Mouse (Mus musculus) midbrain, embryonic 15.5 days (tissue): ENCODE measurements around the gene B4galnt2. TPM values are rescaled to one million over a fixed set of nuclear protein-coding genes. Genes with fewer than 3 reads are reported as not detected.

ENCODE experiments used
- ATAC-seq: fragments of 200-750 bp; cut with Nextera tagmentation; replicated peaks from 2 replicates; pipeline ENCODE4 v1.8.0; 2017; ENCODE audit warnings: moderate TSS enrichment
- H3K27ac ChIP-seq: fragments of 300-500 bp; sonication (generic); 2 replicates; pipeline ENCODE4 v1.5.1; 2015; ENCODE audit warnings: mild to moderate bottlenecking, inconsistent platforms
- H3K27me3 ChIP-seq: fragments of 300-500 bp; sonication (generic); replicated peaks from 2 replicates; pipeline ENCODE4 v1.6.1; 2015; ENCODE audit warnings: inconsistent platforms
- H3K36me3 ChIP-seq: fragments of 300-500 bp; sonication (generic); replicated peaks from 2 replicates; pipeline ENCODE4 v1.6.1; 2015; ENCODE audit warnings: inconsistent platforms
- H3K4me1 ChIP-seq: fragments of 300-500 bp; sonication (generic); 2 replicates; pipeline ENCODE4 v1.6.1; 2015; ENCODE audit warnings: inconsistent platforms
- H3K4me2 ChIP-seq: fragments of 300-500 bp; sonication (generic); 2 replicates; pipeline ENCODE4 v1.6.1; 2015; ENCODE audit warnings: inconsistent platforms, mild to moderate bottlenecking, moderate library complexity
- H3K4me3 ChIP-seq: fragments of 300-500 bp; sonication (generic); 2 replicates; pipeline ENCODE4 v1.5.1; 2015; ENCODE audit warnings: mild to moderate bottlenecking, inconsistent platforms
- H3K9ac ChIP-seq: fragments of 300-500 bp; sonication (generic); 2 replicates; pipeline ENCODE4 v1.6.1; 2015; ENCODE audit warnings: mild to moderate bottlenecking, inconsistent platforms
- H3K9me3 ChIP-seq: fragments of 300-500 bp; sonication (generic); 2 replicates; pipeline ENCODE4 v1.6.1; 2016; ENCODE audit warnings: inconsistent platforms
- WGBS: fragments of 180-500 bp; shearing (Covaris S2); methylation state at CpG from one replicate; pipeline ENCODE4 v1.1.7; 2015; ENCODE audit warnings: mixed read lengths; 5-methylcytosine and 5-hydroxymethylcytosine counted together
- polyA plus RNA-seq: library from polyadenylated mRNA; unstranded; fragments of >200 nt; fragmentation: Nextera tagmentation; extraction: Ambion mirVana; gene quantifications from 2 replicates; pipeline ENCODE4 v1.2.1, GENCODE M21; 2015

B4galnt2 gene
- polyA plus RNA-seq, 1 experiment from 2014 or later: not detected

DNA sequence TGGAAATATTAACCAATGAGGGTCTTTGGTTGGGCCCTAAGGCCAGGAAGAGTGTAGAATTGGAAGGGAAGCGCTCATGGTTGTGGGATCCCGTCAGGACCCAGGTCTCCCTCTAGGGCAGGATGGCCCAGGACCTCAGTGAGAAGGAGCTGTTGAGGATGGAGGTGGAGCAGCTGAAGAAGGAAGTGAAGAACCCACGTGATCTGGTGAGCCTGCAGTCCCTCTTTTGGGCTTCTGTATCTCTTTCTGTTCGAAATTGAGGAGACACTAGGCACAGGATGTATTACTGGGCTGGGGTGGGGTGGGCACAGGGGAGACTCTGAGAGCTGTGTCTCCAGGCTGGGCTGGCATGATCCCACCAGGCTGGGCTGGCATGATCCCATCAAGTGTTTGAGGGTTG lies 69.8 kb downstream of the B4galnt2 start:
- Histone ChIP-seq H3K4me3 (no peak overlapping the region), H3K9ac (no peak overlapping the region), H3K27me3 (0 out of 2 replicates have a peak, but pooled peaks cover 3% of the 10 kb centered on the region), H3K36me3 (no peaks in the 10 kb centered on the region), H3K4me1 (no peaks in the 10 kb centered on the region), H3K27ac (no peak overlapping the region), H3K9me3 (no peaks in the 10 kb centered on the region), H3K4me2 (no peak overlapping the region)
- 76% methylated on average over 4 of the region's 4 CpGs for WGBS
- ATAC-seq: no peak

GRCm38 (mm10) chr11:95843421-95843950 lies 71.2 kb downstream of the B4galnt2 start:
- Histone ChIP-seq H3K27me3 (0 out of 2 replicates have a peak, but pooled peaks cover 3% of the 10 kb centered on the region), H3K4me3 (no peak overlapping the region), H3K4me1 (no peaks in the 10 kb centered on the region), H3K9me3 (no peaks in the 10 kb centered on the region), H3K4me2 (no peak overlapping the region), H3K36me3 (no peaks in the 10 kb centered on the region), H3K27ac (no peak overlapping the region), H3K9ac (no peak overlapping the region)
- WGBS: 66% methylated on average over 6 of the region's 6 CpGs
- ATAC-seq: no peak

GRCm38 (mm10) chr11:95842953-95843352 lies 71.7 kb downstream of the B4galnt2 start:
- Histone ChIP-seq H3K4me2 (no peak overlapping the region), H3K9me3 (no peaks in the 10 kb centered on the region), H3K36me3 (no peaks in the 10 kb centered on the region), H3K4me3 (no peak overlapping the region), H3K9ac (no peak overlapping the region), H3K27ac (no peak overlapping the region), H3K27me3 (0 out of 2 replicates have a peak, but pooled peaks cover 3% of the 10 kb centered on the region), H3K4me1 (no peaks in the 10 kb centered on the region)
- WGBS: 84% methylated on average over 5 of the region's 5 CpGs
- no peak for ATAC-seq

DNA sequence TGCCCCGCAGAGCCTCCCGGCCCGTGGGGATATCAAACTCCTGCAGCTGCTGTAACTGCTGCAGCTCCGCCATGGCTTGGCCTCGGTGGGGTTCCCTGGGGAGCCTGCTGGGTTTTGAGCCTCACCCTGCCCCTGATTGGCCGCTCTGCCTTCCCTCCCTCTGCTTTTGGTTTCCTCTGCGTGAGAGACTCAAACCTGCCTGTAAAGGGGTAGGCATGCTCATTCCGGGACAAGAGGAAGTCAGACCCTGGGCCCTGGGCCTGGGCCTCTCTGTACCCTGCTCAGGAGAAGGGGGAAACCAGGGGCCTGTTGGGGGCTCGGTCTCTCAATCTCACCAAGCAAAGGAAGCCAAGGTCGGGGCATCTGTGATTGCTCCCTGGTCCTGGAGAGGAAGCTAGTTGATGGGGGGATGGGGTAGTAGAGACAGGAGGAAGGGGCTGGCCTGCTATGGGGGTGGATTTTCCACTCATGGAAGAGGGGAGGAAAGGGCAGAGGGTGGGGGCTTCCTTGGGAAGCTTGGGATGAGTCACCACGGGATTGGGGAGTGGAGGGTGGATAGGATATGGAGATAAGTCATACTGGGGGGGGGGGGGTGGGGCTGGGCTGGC lies 72.5 kb downstream of the B4galnt2 start, which contains the start of gene Abi3:
TSS of gene Abi3 (minus strand) at position 403 of the 608 bp plus-strand sequence.
- no peak within 1 kb of the TSS for H3K9ac ChIP-seq
- ATAC-seq: no peak
- 9% methylated on average over 11 of the region's 11 CpGs for WGBS
- peaks cover 3% of the 10 kb centered on the region; the same call in 1 of the 2 replicates for H3K27me3 ChIP-seq
- no peak within 1 kb of the TSS for H3K4me2 ChIP-seq
- H3K9me3 ChIP-seq: no peaks in the 10 kb centered on the region
- no peaks in the 10 kb centered on the region for H3K4me1 ChIP-seq
- no peaks in the 10 kb centered on the region for H3K36me3 ChIP-seq
- no peak within 1 kb of the TSS for H3K4me3 ChIP-seq
- H3K27ac ChIP-seq: no peak within 1 kb of the TSS

- no peak overlapping the region for H3K9ac ChIP-seq
Measured at GRCm38 (mm10) chr11:95841498-95841830, 73.2 kb downstream of the B4galnt2 start.

GRCm38 (mm10) chr11:95840694-95841497 lies 73.8 kb downstream of the B4galnt2 start:
- ATAC-seq: no peak
- no peak overlapping the region for H3K9ac ChIP-seq

More at GRCm38 (mm10) chr11:95841498-95841830, 73.2 kb downstream of the B4galnt2 start:
- Histone ChIP-seq H3K4me3 (no peak overlapping the region), H3K4me1 (no peaks in the 10 kb centered on the region), H3K4me2 (no peak overlapping the region), H3K27me3 (peaks cover 4% of the 10 kb centered on the region; the same call in 1 of the 2 replicates), H3K36me3 (no peaks in the 10 kb centered on the region), H3K27ac (no peak overlapping the region), H3K9me3 (no peaks in the 10 kb centered on the region)
- ATAC-seq: no peak
- 64% methylated on average over 10 of the region's 10 CpGs for WGBS

GRCm38 (mm10) chr11:95838999-95839868 lies 75.5 kb downstream of the B4galnt2 start:
- peaks cover 2% of the 10 kb centered on the region; the same call in 1 of the 2 replicates for H3K4me1 ChIP-seq
- peaks cover 26% of the 10 kb centered on the region for H3K27me3 ChIP-seq
- no peak overlapping the region for H3K4me3 ChIP-seq
- H3K36me3 ChIP-seq: no peaks in the 10 kb centered on the region
- no peak for ATAC-seq
- H3K9ac ChIP-seq: no peak overlapping the region
- H3K4me2 ChIP-seq: no peak overlapping the region
- H3K9me3 ChIP-seq: no peaks in the 10 kb centered on the region
- 76% methylated on average over 8 of the region's 8 CpGs for WGBS
- H3K27ac ChIP-seq: no peak overlapping the region

More at GRCm38 (mm10) chr11:95840694-95841497, 73.8 kb downstream of the B4galnt2 start:
- Histone ChIP-seq H3K4me2 (no peak overlapping the region), H3K36me3 (no peaks in the 10 kb centered on the region), H3K27me3 (peaks cover 9% of the 10 kb centered on the region; the same call in 1 of the 2 replicates), H3K4me1 (no peaks in the 10 kb centered on the region), H3K9me3 (no peaks in the 10 kb centered on the region), H3K27ac (no peak overlapping the region), H3K4me3 (no peak overlapping the region)
- WGBS: 78% methylated on average over 5 of the region's 5 CpGs

DNA sequence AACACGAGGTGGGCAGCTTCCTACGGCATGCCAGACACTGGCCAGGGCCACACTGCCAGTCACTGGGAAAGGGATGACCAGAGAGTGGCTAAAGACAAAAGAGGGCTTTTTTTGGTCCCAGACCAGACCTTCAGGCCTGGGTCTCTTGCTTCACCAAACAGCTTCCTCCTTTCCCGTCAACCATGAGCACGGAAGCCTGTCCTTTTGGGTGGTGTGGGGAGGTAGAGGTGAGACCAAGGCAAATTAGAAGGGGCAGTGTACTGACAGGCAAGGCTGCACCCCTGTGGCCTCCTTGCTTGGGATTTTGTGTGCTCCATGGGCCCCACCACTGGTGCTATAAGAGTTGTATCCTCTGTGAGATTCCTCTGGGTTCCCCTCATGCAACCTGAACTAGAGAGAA lies 76.1 kb downstream of the B4galnt2 start:
- Histone ChIP-seq H3K4me3 (no peak overlapping the region), H3K9me3 (no peaks in the 10 kb centered on the region), H3K4me2 (no peak overlapping the region), H3K9ac (no peak overlapping the region), H3K4me1 (peaks cover 9% of the 10 kb centered on the region), H3K27me3 (peaks cover 32% of the 10 kb centered on the region), H3K36me3 (no peaks in the 10 kb centered on the region), H3K27ac (no peak overlapping the region)
- WGBS: 81% methylated on average over 4 of the region's 4 CpGs
- ATAC-seq: no peak

DNA sequence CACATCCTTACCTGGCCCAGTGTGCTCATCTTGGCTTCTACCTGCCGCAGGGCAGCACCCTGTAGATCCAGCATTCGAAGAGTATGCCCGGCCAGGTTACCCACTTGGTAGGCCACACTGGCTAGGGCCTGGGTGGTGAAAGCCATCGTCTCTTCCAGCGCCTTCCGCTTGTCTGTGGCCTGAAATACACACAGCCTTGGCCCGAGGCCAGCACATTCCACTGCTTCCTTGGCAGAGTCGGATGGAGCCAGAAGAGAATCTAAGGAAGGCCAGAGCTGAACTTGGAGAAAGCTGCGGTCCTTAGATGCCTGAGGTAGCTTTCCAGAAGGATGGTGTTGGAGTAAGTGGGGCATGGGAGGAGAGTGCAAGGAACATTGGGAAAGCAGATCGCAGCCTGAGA lies 77.6 kb downstream of the B4galnt2 start, which contains the start of gene Gngt2:
TSS of gene Gngt2 (plus strand) at position 158 of the 400 bp plus-strand sequence.
- Histone ChIP-seq H3K4me1 (peaks cover 14% of the 10 kb centered on the region), H3K4me2 (no peak within 1 kb of the TSS), H3K36me3 (no peaks in the 10 kb centered on the region), H3K9me3 (no peaks in the 10 kb centered on the region), H3K27ac (no peak within 1 kb of the TSS), H3K27me3 (peaks cover 45% of the 10 kb centered on the region), H3K4me3 (no peak within 1 kb of the TSS), H3K9ac (no peak within 1 kb of the TSS)
- WGBS: 77% methylated on average over 10 of the region's 10 CpGs
- no peak for ATAC-seq

DNA sequence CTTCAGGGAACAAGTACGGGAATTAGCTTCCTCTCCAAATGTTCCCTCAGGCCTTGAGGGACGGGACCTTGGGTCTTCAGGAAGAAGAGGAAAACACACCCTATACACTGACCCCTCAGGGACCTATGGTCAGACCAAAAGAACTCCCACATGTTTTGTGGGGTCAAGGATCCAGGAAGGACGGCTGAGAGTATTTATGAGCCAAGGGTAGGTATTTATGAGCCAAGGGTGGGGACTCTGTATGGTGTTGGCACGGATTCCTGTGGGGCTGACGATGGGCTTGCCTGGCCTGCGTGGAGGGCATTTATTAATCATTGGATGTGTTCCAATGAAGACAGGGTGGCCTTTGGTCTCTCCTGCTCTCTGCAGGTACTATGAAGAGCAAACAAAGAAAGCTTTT lies 78.3 kb downstream of the B4galnt2 start:
- no peaks in the 10 kb centered on the region for H3K9me3 ChIP-seq
- H3K4me3 ChIP-seq: no peak overlapping the region
- H3K4me2 ChIP-seq: no peak overlapping the region
- peaks cover 50% of the 10 kb centered on the region for H3K27me3 ChIP-seq
- ATAC-seq: no peak
- H3K36me3 ChIP-seq: no peaks in the 10 kb centered on the region
- H3K4me1 ChIP-seq: peaks cover 15% of the 10 kb centered on the region
- H3K9ac ChIP-seq: no peak overlapping the region
- no peak overlapping the region for H3K27ac ChIP-seq
- 69% methylated on average over 6 of the region's 6 CpGs for whole genome bisulfite sequencing

DNA sequence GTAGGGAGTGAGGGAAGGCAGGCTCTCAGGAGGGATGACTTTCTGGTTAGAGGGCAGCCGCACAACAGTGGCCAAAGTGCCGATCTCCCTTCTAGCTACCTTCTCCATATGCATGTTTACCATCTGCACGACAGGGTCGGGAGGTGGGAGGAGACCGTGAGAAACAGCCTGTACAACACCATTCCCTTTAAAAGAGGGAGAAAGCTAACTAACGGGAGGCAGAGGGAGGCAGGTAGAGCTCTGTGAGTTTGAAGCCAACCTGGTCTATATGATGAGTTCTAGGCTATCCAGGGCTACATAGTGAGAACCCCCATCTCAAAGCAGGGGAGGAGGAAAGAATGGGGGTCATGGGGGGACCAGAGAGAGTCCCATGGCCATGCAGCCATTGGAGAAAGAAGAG lies 78.9 kb downstream of the B4galnt2 start:
- peaks cover 21% of the 10 kb centered on the region for H3K4me1 ChIP-seq
- no peak overlapping the region for H3K4me2 ChIP-seq
- no peak for ATAC-seq
- no peak overlapping the region for H3K4me3 ChIP-seq
- H3K27ac ChIP-seq: no peak overlapping the region
- no peaks in the 10 kb centered on the region for H3K9me3 ChIP-seq
- WGBS: 48% methylated on average over 6 of the region's 6 CpGs
- H3K27me3 ChIP-seq: peaks cover 56% of the 10 kb centered on the region
- H3K9ac ChIP-seq: no peak overlapping the region
- no peaks in the 10 kb centered on the region for H3K36me3 ChIP-seq
